Mouse (Mus musculus) erythroblast, embryonic 14.5 days (primary cell): ENCODE measurements around the gene Foxp1.

Experiments used
- GATA1 ChIP-seq: IDR thresholded peaks from 2 replicates; pipeline ENCODE4 v1.6.1; 2012; ENCODE audit warnings: low read length, inconsistent platforms, mixed read lengths
- TAL1 ChIP-seq: IDR thresholded peaks from 3 replicates; pipeline ENCODE4 v1.6.1; 2012; ENCODE audit warnings: low read length, inconsistent platforms, mixed read lengths

DNA sequence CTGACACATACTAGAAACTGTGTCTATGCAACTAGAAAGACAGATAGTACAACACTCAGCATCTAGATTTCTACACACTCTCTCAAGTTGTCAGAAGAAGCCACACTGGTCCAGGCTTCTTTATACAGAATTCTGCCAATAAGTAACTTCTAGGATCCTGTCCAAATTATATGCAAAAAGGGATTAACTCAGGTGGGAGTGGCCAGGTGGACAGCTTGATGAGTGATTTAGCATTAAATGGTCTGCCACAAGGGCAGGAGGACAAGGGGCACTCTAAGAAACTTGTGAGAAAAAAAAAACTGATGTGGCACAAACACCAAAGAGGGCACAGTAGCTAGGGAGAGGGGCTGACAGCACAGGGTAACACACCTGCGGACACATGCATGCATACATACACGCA is 196.6 kb downstream of the Foxp1 start:
- TF ChIP-seq GATA1 (no peak), TAL1 (no peak)
